Mouse (Mus musculus): ENCODE results near the gene BC107364.
"Not testable (repeated sequence)": the region's sequence is repeated elsewhere in the genome, so short reads cannot be mapped to it uniquely, and the experiment has no call there.

BC107364 gene

GRCm38 (mm10) chr3:96458008-96458407 is 5.9 kb upstream of the BC107364 start:
- DNase-seq (ENCODE audit: extremely low read depth, low read depth) = not testable (repeated sequence)

- not testable (repeated sequence) for DNase-seq (ENCODE audit: extremely low read depth, low read depth)
Measured at GRCm38 (mm10) chr3:96451181-96451737, 847 bp downstream of the BC107364 start.

- DNase-seq (ENCODE audit: extremely low read depth, low read depth) = not testable (repeated sequence)
Measured at GRCm38 (mm10) chr3:96450586-96450896, 1.6 kb downstream of the BC107364 start.

GRCm38 (mm10) chr3:96449762-96450585 is 2.1 kb downstream of the BC107364 start:
- not testable (repeated sequence) for DNase-seq (ENCODE audit: extremely low read depth, low read depth)

- no peak for DNase-seq (ENCODE audit: extremely low read depth, low read depth)
Measured at GRCm38 (mm10) chr3:96445436-96445835, 6.7 kb downstream of the BC107364 start.

GRCm38 (mm10) chr3:96440578-96440977 is 11.5 kb downstream of the BC107364 start:
- DNase-seq (ENCODE audit: extremely low read depth, low read depth) = peak; percentile 73

GRCm38 (mm10) chr3:96435557-96436091 is 16.5 kb downstream of the BC107364 start:
- DNase-seq (ENCODE audit: extremely low read depth, low read depth) = peak; percentile 98

GRCm38 (mm10) chr3:96432207-96432606 is 19.9 kb downstream of the BC107364 start:
- no peak for DNase-seq (ENCODE audit: extremely low read depth, low read depth)

- DNase-seq (ENCODE audit: extremely low read depth, low read depth) = no peak
Measured at GRCm38 (mm10) chr3:96429819-96430132, 22.3 kb downstream of the BC107364 start.

GRCm38 (mm10) chr3:96428941-96429818 is 22.9 kb downstream of the BC107364 start:
- DNase-seq (ENCODE audit: extremely low read depth, low read depth) = peak; percentile 94

GRCm38 (mm10) chr3:96427761-96428462 is 24.2 kb downstream of the BC107364 start:
- peak; percentile 99 for DNase-seq (ENCODE audit: extremely low read depth, low read depth)

GRCm38 (mm10) chr3:96427311-96427710 is 24.8 kb downstream of the BC107364 start:
- DNase-seq (ENCODE audit: extremely low read depth, low read depth) = peak; percentile 90

- DNase-seq (ENCODE audit: extremely low read depth, low read depth) = no peak
Measured at GRCm38 (mm10) chr3:96426268-96426667, 25.8 kb downstream of the BC107364 start.

GRCm38 (mm10) chr3:96424447-96424846 is 27.7 kb downstream of the BC107364 start:
- not testable (repeated sequence) for DNase-seq (ENCODE audit: extremely low read depth, low read depth)

- peak; percentile 72 for DNase-seq (ENCODE audit: extremely low read depth, low read depth)
Measured at GRCm38 (mm10) chr3:96423889-96424288, 28.2 kb downstream of the BC107364 start.

GRCm38 (mm10) chr3:96420796-96421195 is 31.3 kb downstream of the BC107364 start:
- DNase-seq (ENCODE audit: extremely low read depth, low read depth) = no peak

- not testable (repeated sequence) for DNase-seq (ENCODE audit: extremely low read depth, low read depth)
Measured at GRCm38 (mm10) chr3:96418902-96419301, 33.2 kb downstream of the BC107364 start.

GRCm38 (mm10) chr3:96417850-96418815 is 34.0 kb downstream of the BC107364 start:
- no peak for DNase-seq (ENCODE audit: extremely low read depth, low read depth)

GRCm38 (mm10) chr3:96416595-96416994 is 35.5 kb downstream of the BC107364 start:
- DNase-seq (ENCODE audit: extremely low read depth, low read depth) = no peak

- no peak for DNase-seq (ENCODE audit: extremely low read depth, low read depth)
Measured at GRCm38 (mm10) chr3:96416056-96416455, 36.0 kb downstream of the BC107364 start.
